Mouse (Mus musculus): ENCODE results near the gene Gm8297.
"Not testable (repeated sequence)": the region's sequence is repeated elsewhere in the genome, so short reads cannot be mapped to it uniquely, and the experiment has no call there.

Gm8297 gene

GRCm38 (mm10) chr14:4983635-4984034, at the start of gene Gm8297:
Gene Gm8297, plus strand, starts transcription at chr14:4983935.
- DNase-seq, result not testable (repeated sequence)

DNA sequence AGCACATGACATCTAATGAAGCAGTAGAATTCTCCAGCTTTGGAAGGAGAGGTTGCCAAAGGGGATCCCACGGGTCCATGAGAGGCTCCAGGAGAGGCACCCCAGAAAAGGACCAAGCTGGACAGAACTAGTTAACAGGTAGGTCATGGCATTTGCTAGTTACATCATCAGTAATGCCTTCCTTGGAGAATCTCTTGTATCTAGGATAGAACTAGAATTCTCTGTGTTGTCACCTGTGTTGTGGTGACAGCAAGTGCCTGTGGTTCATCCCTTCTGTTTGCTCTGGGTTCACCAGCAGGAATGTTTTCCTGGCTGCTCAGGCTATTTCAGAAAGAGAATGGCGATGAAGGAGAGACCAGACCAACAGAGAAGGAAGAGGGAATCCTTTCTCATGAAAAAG, 31.9 kb downstream of the Gm8297 start, which contains the start of gene Gm3298:
Gene Gm3298 (plus strand): TSS at position 301 of the 400 bp plus-strand sequence.
- not testable (repeated sequence) for DNase-seq

Measured in thymus, postnatal 36 days (tissue).